Mouse (Mus musculus): ENCODE results near the gene Med15. TPM values are rescaled to one million over a fixed set of nuclear protein-coding genes. Genes with fewer than 3 reads are reported as not detected.

Gene Med15
- total and polyA plus RNA-seq, 2 experiments from 2014 or later = 39.2 to 66.1 TPM

DNA sequence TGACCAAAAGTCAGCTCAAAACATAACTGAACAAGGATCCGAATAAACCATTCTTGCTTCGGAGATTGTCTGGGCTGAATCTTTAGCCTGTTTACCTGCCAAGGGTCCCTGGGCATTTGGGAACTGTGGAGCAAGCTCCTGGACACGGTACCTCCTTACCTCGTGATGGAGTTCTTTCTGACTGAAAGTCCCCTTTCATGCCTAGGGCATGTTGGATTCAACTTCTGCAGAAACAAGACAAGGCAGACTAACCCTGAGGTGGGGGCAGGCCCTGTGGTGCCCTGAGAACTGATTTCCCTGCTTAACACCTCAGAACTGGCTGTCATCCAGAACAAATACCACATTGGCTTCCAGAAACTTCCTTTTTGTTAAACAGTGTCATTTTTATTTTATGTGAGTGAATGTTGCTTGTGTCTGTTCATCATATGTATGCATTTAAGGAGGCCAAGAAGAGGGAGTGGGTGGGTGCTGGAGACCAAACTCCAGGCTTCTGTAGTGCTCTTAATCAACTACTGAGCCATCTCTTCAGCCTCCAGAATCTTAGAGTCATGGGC lies 89.2 kb downstream of the Med15 start:
- ATAC-seq (no peak), DNase-seq (ENCODE audit: low spot score) (no peak)
- no peak overlapping the region for H3K4me2 ChIP-seq (ENCODE audit: low read depth, low read length)
- H3K27me3 ChIP-seq (ENCODE audit: insufficient read depth, low read length) = no peaks in the 10 kb centered on the region
- no peaks in the 10 kb centered on the region for H3K9me3 ChIP-seq (ENCODE audit: low read length)
- peaks cover 44% of the 10 kb centered on the region for H3K36me3 ChIP-seq (ENCODE audit: insufficient read depth, low read length)
- peaks cover 5% of the 10 kb centered on the region; the same call in 1 of the 2 replicates for H3K4me1 ChIP-seq (ENCODE audit: insufficient read depth, low read length)
- no peak for TF ChIP-seq CTCF (IDR thresholded peaks at IDR 0.05; ENCODE audit: low read depth)
- H3K27ac ChIP-seq = no peak overlapping the region
- no peak overlapping the region for H3K4me3 ChIP-seq (ENCODE audit: low read length)
- no peak overlapping the region for H3K9ac ChIP-seq (replicated peaks; ENCODE audit: low read length)
- 87% methylated on average over 4 of the region's 4 CpGs for WGBS

DNA sequence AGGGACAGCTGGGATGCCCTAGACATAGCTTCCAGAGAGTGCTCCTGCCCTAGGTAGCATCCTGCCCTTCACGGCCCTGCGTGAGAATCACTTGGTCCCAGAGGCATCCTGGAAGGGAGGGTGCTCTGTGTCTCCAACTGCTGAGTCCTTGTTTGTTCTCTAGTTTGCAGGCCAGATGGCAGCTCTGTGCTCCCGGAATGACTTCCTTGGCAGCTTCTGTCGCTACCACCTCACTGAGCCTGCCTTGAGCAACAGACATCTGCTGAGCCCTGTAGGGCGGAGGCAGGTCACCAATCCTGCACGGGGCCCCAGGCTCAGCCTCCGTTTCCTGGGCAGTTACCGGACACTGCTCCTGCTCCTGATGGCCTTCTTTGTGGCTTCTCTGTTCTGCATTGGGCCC lies 90.4 kb downstream of the Med15 start:
- Histone ChIP-seq H3K4me2 (ENCODE audit: low read depth, low read length) (no peak overlapping the region), H3K27me3 (ENCODE audit: insufficient read depth, low read length) (no peaks in the 10 kb centered on the region), H3K4me1 (ENCODE audit: insufficient read depth, low read length) (peaks cover 5% of the 10 kb centered on the region; the same call in 1 of the 2 replicates), H3K9ac (replicated peaks; ENCODE audit: low read length) (no peak overlapping the region), H3K36me3 (ENCODE audit: insufficient read depth, low read length) (peaks cover 46% of the 10 kb centered on the region), H3K9me3 (ENCODE audit: low read length) (no peaks in the 10 kb centered on the region), H3K27ac (peak overlapping the region; percentile 52), H3K4me3 (ENCODE audit: low read length) (no peak overlapping the region)
- ATAC-seq (no peak), DNase-seq (ENCODE audit: low spot score) (peak; percentile 21)
- 71% methylated on average over 8 of the region's 8 CpGs for WGBS
- TF ChIP-seq CTCF (IDR thresholded peaks at IDR 0.05; ENCODE audit: low read depth) = no peak

DNA sequence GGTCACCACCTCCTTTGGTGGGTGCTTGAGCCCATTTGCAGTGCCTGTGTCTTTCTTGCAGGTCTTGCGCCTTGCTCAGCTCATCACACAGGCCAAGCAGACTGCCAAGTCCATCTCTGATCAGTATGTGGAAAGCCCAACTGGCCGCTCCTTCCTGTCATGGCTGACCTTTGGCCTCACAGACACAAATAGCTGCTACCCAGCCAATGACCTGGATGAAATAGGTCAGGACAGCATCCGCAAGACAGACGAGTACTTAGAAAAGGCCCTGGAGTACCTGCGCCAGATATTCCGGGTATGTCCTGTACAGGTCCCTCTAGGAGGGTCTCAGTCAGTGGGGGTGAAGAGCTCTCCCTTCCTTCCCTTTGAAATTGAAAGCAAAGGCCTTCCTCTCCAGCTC lies 91.4 kb downstream of the Med15 start:
- 71% methylated on average over 6 of the region's 6 CpGs for WGBS
- H3K36me3 ChIP-seq (ENCODE audit: insufficient read depth, low read length) = peaks cover 48% of the 10 kb centered on the region
- H3K27me3 ChIP-seq (ENCODE audit: insufficient read depth, low read length) = no peaks in the 10 kb centered on the region
- ATAC-seq (no peak), DNase-seq (ENCODE audit: low spot score) (no peak)
- H3K9ac ChIP-seq (replicated peaks; ENCODE audit: low read length) = no peak overlapping the region
- no peak for TF ChIP-seq CTCF (IDR thresholded peaks at IDR 0.05; ENCODE audit: low read depth)
- no peak overlapping the region for H3K4me3 ChIP-seq (ENCODE audit: low read length)
- H3K9me3 ChIP-seq (ENCODE audit: low read length) = no peaks in the 10 kb centered on the region
- H3K27ac ChIP-seq = no peak overlapping the region
- H3K4me2 ChIP-seq (ENCODE audit: low read depth, low read length) = no peak overlapping the region
- H3K4me1 ChIP-seq (ENCODE audit: insufficient read depth, low read length) = no peaks in the 10 kb centered on the region

DNA sequence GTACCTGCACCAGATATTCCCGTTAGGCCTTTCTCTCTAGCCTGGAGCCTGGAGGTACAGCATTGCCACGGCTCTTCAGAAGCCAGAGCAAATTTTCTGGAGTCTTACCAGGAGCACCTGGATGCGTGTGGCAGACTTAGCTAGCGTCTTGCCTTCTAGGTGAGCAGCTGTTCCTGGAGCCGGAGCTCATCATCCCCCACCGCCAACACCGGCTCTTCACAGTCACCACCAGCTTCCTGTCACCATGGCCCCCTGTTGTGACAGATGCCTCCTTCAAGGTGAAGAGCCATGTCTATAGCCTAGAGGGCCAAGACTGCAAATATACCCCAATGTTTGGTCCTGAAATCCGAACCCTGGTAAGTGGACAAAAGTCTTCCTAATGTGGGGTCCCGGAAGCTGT lies 92.0 kb downstream of the Med15 start:
- no peak for DNase-seq (ENCODE audit: low spot score)
- no peak overlapping the region for H3K27ac ChIP-seq
- no peak overlapping the region for H3K4me2 ChIP-seq (ENCODE audit: low read depth, low read length)
- H3K9ac ChIP-seq (replicated peaks; ENCODE audit: low read length) = no peak overlapping the region
- no peak for TF ChIP-seq CTCF (IDR thresholded peaks at IDR 0.05; ENCODE audit: low read depth)
- no peaks in the 10 kb centered on the region for H3K9me3 ChIP-seq (ENCODE audit: low read length)
- peaks cover 54% of the 10 kb centered on the region for H3K36me3 ChIP-seq (ENCODE audit: insufficient read depth, low read length)
- WGBS = 89% methylated on average over 9 of the region's 9 CpGs
- no peak for ATAC-seq
- H3K27me3 ChIP-seq (ENCODE audit: insufficient read depth, low read length) = no peaks in the 10 kb centered on the region
- no peak overlapping the region for H3K4me3 ChIP-seq (ENCODE audit: low read length)
- no peaks in the 10 kb centered on the region for H3K4me1 ChIP-seq (ENCODE audit: insufficient read depth, low read length)

DNA sequence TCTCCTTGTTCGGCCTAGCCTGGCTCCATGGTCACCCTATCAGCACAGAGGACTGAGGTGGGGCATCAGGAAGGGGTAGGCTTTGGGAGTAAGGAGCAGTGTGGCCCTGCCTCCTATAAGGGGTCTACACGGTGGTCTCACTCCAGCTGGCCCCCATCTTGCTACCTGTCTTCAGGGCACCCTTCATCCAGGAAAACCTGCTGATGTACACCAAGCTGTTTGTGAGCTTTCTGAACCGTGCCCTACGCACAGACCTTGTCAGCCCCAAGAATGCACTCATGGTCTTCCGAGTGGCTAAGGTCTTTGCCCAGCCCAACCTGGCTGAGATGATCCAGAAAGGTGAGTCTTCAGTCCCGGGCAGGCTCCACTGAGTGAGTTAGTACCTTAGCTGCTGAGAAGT lies 92.7 kb downstream of the Med15 start:
- 91% methylated on average over 6 of the region's 6 CpGs for WGBS
- peaks cover 57% of the 10 kb centered on the region for H3K36me3 ChIP-seq (ENCODE audit: insufficient read depth, low read length)
- no peaks in the 10 kb centered on the region for H3K27me3 ChIP-seq (ENCODE audit: insufficient read depth, low read length)
- no peak overlapping the region for H3K4me3 ChIP-seq (ENCODE audit: low read length)
- H3K9me3 ChIP-seq (ENCODE audit: low read length) = no peaks in the 10 kb centered on the region
- H3K4me2 ChIP-seq (ENCODE audit: low read depth, low read length) = no peak overlapping the region
- ATAC-seq = no peak
- H3K9ac ChIP-seq (replicated peaks; ENCODE audit: low read length) = no peak overlapping the region
- H3K4me1 ChIP-seq (ENCODE audit: insufficient read depth, low read length) = no peaks in the 10 kb centered on the region
- no peak for DNase-seq (ENCODE audit: low spot score)
- no peak for TF ChIP-seq CTCF (IDR thresholded peaks at IDR 0.05; ENCODE audit: low read depth)
- no peak overlapping the region for H3K27ac ChIP-seq

DNA sequence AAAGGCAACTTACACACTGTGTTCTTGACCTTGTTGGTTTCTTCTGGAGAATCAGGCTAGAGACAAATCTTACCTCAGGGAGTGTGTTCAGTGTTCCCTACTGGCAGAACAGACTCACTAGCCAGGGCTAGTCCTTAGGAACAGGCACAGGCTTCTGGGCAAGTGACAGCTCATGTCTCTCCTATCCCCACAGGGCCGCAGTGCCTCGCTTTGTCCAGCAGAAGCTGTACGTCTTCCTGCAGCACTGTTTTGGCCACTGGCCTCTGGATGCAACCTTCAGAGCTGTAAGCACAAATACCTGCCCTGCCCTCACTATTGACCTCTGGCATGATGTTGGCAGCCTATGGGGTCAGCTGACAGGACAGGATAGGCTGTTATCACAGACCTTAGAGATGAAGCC lies 93.6 kb downstream of the Med15 start:
- Histone ChIP-seq H3K4me1 (ENCODE audit: insufficient read depth, low read length) (no peaks in the 10 kb centered on the region), H3K27ac (no peak overlapping the region), H3K36me3 (ENCODE audit: insufficient read depth, low read length) (peaks cover 57% of the 10 kb centered on the region), H3K4me2 (ENCODE audit: low read depth, low read length) (no peak overlapping the region), H3K9me3 (ENCODE audit: low read length) (no peaks in the 10 kb centered on the region), H3K4me3 (ENCODE audit: low read length) (no peak overlapping the region), H3K9ac (replicated peaks; ENCODE audit: low read length) (no peak overlapping the region), H3K27me3 (ENCODE audit: insufficient read depth, low read length) (no peaks in the 10 kb centered on the region)
- DNase-seq (ENCODE audit: low spot score) (no peak), ATAC-seq (no peak)
- WGBS = 94% methylated on average over 3 of the region's 3 CpGs
- TF ChIP-seq CTCF (IDR thresholded peaks at IDR 0.05; ENCODE audit: low read depth) = no peak

DNA sequence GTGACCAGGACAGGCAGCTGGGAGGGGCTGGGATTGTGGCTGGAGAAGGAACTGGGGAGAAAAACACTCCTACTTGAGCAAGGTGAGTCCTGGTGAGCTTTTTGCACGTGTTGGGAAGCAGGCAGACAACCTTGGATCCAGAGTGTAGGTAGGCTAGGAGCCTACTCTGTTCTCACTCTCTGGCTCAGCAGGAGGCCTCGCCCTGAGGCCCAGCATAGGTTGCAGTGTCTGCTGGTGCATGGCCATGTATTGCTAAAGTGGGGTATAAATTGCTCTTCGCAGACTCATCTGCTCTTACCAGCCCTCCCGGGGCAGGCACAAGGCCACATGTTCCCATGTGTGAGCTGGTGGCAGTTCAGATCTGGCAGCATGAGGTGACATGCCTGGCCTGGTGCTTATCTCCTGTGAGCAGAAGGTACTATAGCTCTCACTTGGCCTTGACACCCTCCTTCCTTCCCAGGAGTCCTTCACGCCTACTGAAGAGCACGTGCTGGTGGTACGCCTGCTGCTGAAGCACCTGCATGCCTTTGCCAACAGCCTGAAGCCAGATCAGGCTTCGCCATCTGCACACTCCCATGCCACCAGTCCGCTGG lies 94.6 kb downstream of the Med15 start:
- no peaks in the 10 kb centered on the region for H3K9me3 ChIP-seq (ENCODE audit: low read length)
- TF ChIP-seq CTCF (IDR thresholded peaks at IDR 0.05; ENCODE audit: low read depth) = no peak
- no peak overlapping the region for H3K4me3 ChIP-seq (ENCODE audit: low read length)
- DNase-seq (ENCODE audit: low spot score) (no peak), ATAC-seq (no peak)
- H3K4me2 ChIP-seq (ENCODE audit: low read depth, low read length) = no peak overlapping the region
- H3K9ac ChIP-seq (replicated peaks; ENCODE audit: low read length) = no peak overlapping the region
- WGBS = 89% methylated on average over 9 of the region's 9 CpGs
- no peaks in the 10 kb centered on the region for H3K4me1 ChIP-seq (ENCODE audit: insufficient read depth, low read length)
- no peaks in the 10 kb centered on the region for H3K27me3 ChIP-seq (ENCODE audit: insufficient read depth, low read length)
- H3K36me3 ChIP-seq (ENCODE audit: insufficient read depth, low read length) = peaks cover 56% of the 10 kb centered on the region
- H3K27ac ChIP-seq = no peak overlapping the region
